Mouse (Mus musculus): Measurements from ENCODE around the gene Slco1a6.
"Not testable (repeated sequence)": the region's sequence is repeated elsewhere in the genome, so short reads cannot be mapped to it uniquely, and the experiment has no call there.

Gene Slco1a6

GRCm38 (mm10) chr6:142208421-142208820, at the start of gene Slco1a6:
Gene Slco1a6 (minus strand): TSS chr6:142208521.
- DNase-seq: no peak

- DNase-seq: not testable (repeated sequence)
Measured at GRCm38 (mm10) chr6:142250738-142251307, 42.5 kb upstream of the Slco1a6 start.

GRCm38 (mm10) chr6:142245065-142245464, 36.7 kb upstream of the Slco1a6 start:
- DNase-seq: no peak

- no peak for DNase-seq
Measured at GRCm38 (mm10) chr6:142239468-142239867, 31.1 kb upstream of the Slco1a6 start.

GRCm38 (mm10) chr6:142220138-142220537, 11.8 kb upstream of the Slco1a6 start:
- DNase-seq: no peak

GRCm38 (mm10) chr6:142211821-142212220, 3.5 kb upstream of the Slco1a6 start:
- DNase-seq: no peak

- no peak for DNase-seq
Measured at GRCm38 (mm10) chr6:142209749-142210148, 1.4 kb upstream of the Slco1a6 start.

- DNase-seq: no peak
Measured at GRCm38 (mm10) chr6:142200524-142200923, 7.8 kb downstream of the Slco1a6 start.

GRCm38 (mm10) chr6:142194245-142194644, 14.1 kb downstream of the Slco1a6 start:
- DNase-seq: no peak

GRCm38 (mm10) chr6:142191962-142192361, 16.4 kb downstream of the Slco1a6 start:
- no peak for DNase-seq

- no peak for DNase-seq
Measured at GRCm38 (mm10) chr6:142187426-142187825, 20.9 kb downstream of the Slco1a6 start.

- DNase-seq: no peak
Measured at GRCm38 (mm10) chr6:142185868-142186415, 22.4 kb downstream of the Slco1a6 start.

GRCm38 (mm10) chr6:142163406-142163805, 44.9 kb downstream of the Slco1a6 start:
- DNase-seq: no peak

- no peak for DNase-seq
Measured at GRCm38 (mm10) chr6:142161171-142161570, 47.1 kb downstream of the Slco1a6 start.

- DNase-seq: not testable (repeated sequence)
Measured at GRCm38 (mm10) chr6:142154081-142154480, 54.2 kb downstream of the Slco1a6 start.

GRCm38 (mm10) chr6:142148371-142148770, 60.0 kb downstream of the Slco1a6 start:
- DNase-seq: no peak

- no peak for DNase-seq
Measured at GRCm38 (mm10) chr6:142111667-142112305, 96.5 kb downstream of the Slco1a6 start.

- no peak for DNase-seq
Measured at GRCm38 (mm10) chr6:142091126-142091525, 117.2 kb downstream of the Slco1a6 start.

GRCm38 (mm10) chr6:142058281-142058680, 150.0 kb downstream of the Slco1a6 start:
- not testable (repeated sequence) for DNase-seq

- no peak for DNase-seq
Measured at GRCm38 (mm10) chr6:142047689-142048088, 160.6 kb downstream of the Slco1a6 start.

- no peak for DNase-seq
Measured at GRCm38 (mm10) chr6:142045746-142046145, 162.6 kb downstream of the Slco1a6 start.

- no peak for DNase-seq
Measured at GRCm38 (mm10) chr6:142041896-142042295, 166.4 kb downstream of the Slco1a6 start.

GRCm38 (mm10) chr6:142040306-142041175, 167.8 kb downstream of the Slco1a6 start:
- DNase-seq: peak; percentile 32 to 59
